Mouse (Mus musculus): ENCODE data around the gene Reln. TPM values are rescaled to one million over a fixed set of nuclear protein-coding genes. Genes with fewer than 3 reads are reported as not detected.
A peak's percentile ranks its signal among the peaks of the same experiment; 100 is the strongest.

Gene Reln
- polyA plus RNA-seq, 1 experiment from 2014 or later: 14.5 TPM

DNA sequence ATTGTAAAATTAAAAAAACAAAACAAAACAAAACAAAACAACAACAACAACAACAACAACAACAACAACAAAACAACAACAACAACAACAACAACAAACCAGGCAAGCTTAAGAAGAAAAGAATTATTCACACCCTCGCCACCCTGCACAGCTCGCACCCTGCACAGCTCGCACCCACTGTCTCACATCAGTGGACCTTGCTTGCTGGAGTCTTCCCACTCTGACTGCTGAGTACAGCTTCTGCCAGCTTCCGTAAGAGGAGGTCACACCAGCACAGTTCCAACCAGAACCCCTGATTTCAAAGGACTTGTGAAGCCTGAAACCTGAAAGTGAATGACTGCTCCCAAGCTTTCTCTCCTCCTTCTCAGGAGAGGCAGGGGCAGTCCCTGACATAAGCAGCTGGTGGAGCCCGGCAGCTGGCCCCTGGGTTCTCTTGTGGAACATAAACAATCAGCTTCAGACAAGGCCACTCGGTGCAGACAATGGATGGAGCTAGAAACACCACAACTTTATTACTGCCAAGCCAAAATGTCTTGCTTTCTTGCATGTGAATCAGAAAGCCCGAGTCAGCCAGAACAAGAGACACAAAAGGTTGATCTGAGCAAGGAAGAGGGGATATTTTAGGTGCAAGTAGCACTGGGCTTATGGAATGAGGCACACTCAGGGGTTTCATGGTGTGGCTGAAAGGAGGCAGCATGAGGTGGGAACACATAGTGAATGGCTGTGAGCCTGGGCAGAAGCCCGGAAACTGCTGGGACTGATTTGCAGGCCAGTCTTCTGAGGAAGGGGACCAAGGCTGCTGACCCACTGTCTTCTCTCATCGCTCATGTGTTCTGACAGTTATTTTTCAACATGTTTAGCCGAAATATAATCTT is 180.2 kb downstream of the Reln start:
- no peak overlapping the region for H3K4me3 ChIP-seq (replicated peaks; ENCODE audit: low read depth, low read length)
- DNase-seq (ENCODE audit: low spot score): peak; percentile 58
- H3K4me2 ChIP-seq (ENCODE audit: low read length): no peak overlapping the region
- ATAC-seq (replicated peaks; ENCODE audit: low FRiP score, low read depth): peak; percentile 74
- no peak for TF ChIP-seq CTCF (IDR thresholded peaks at IDR 0.05; ENCODE audit: low read depth)
- H3K27me3 ChIP-seq (ENCODE audit: insufficient read depth, low read length): no peaks in the 10 kb centered on the region
- no peak overlapping the region for H3K27ac ChIP-seq
- 50% methylated on average over 10 of the region's 10 CpGs for WGBS
- no peak overlapping the region for H3K9ac ChIP-seq (ENCODE audit: low read depth, low read length)
- H3K4me1 ChIP-seq (replicated peaks; ENCODE audit: insufficient read depth, low read length): no peaks in the 10 kb centered on the region
- no peaks in the 10 kb centered on the region for H3K9me3 ChIP-seq (replicated peaks; ENCODE audit: low read length)
- no peaks in the 10 kb centered on the region for H3K36me3 ChIP-seq (ENCODE audit: insufficient read depth, low read length)

DNA sequence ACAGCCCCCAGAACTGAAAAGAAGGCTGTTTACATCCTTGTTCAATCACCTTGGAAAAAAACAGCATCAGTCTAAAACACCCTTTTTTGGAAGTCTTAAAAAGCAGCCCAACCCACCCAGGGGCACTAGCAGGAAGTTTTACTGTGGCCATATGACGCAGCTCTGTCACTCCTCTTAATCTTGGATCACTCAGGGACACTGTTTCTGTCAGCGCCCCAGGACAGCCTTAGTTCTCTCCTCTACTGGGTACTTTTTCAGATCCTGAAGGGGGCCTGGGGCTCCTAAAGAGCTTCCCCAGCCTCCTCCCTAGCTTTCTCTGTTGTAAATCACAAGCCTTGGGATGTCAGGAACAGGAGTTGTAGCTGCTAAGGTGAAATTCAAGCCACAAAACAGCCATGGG is 183.6 kb downstream of the Reln start:
- Histone ChIP-seq H3K9ac (ENCODE audit: low read depth, low read length) (no peak overlapping the region), H3K4me3 (replicated peaks; ENCODE audit: low read depth, low read length) (no peak overlapping the region), H3K4me1 (replicated peaks; ENCODE audit: insufficient read depth, low read length) (no peaks in the 10 kb centered on the region), H3K9me3 (replicated peaks; ENCODE audit: low read length) (no peaks in the 10 kb centered on the region), H3K27me3 (ENCODE audit: insufficient read depth, low read length) (no peaks in the 10 kb centered on the region), H3K36me3 (ENCODE audit: insufficient read depth, low read length) (no peaks in the 10 kb centered on the region), H3K4me2 (ENCODE audit: low read length) (no peak overlapping the region), H3K27ac (no peak overlapping the region)
- ATAC-seq (replicated peaks; ENCODE audit: low FRiP score, low read depth) (peak; percentile 73), DNase-seq (ENCODE audit: low spot score) (peak; percentile 75)
- TF ChIP-seq CTCF (IDR thresholded peaks at IDR 0.05; ENCODE audit: low read depth): no peak
- 12% methylated on average over 2 of the region's 2 CpGs for WGBS

DNA sequence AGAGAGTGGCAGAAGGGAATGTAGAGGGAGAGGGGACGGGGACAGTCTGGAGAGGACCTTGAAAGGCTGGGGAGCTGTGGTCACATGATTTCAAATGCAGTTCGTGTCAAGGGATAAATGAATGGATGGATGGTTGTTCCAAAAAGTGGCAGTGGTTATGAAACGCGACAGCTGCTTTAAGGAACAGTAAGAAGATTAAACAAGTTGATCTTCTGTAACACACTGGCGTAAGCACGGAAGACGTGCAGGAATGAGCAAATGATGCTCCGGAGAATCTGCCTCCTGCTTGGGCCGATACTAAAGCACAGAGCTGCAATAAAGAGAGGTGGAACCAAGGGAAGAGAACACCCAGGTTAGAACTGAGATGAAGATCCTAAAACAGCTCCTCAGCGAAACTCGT is 185.7 kb downstream of the Reln start:
- no peak for TF ChIP-seq CTCF (IDR thresholded peaks at IDR 0.05; ENCODE audit: low read depth)
- Histone ChIP-seq H3K36me3 (ENCODE audit: insufficient read depth, low read length) (no peaks in the 10 kb centered on the region), H3K27ac (no peak overlapping the region), H3K9ac (ENCODE audit: low read depth, low read length) (no peak overlapping the region), H3K4me1 (replicated peaks; ENCODE audit: insufficient read depth, low read length) (no peaks in the 10 kb centered on the region), H3K4me3 (replicated peaks; ENCODE audit: low read depth, low read length) (no peak overlapping the region), H3K9me3 (replicated peaks; ENCODE audit: low read length) (no peaks in the 10 kb centered on the region), H3K4me2 (ENCODE audit: low read length) (no peak overlapping the region), H3K27me3 (ENCODE audit: insufficient read depth, low read length) (no peaks in the 10 kb centered on the region)
- WGBS: 87% methylated on average over 11 of the region's 11 CpGs
- DNase-seq (ENCODE audit: low spot score): no peak
- no peak for ATAC-seq (replicated peaks; ENCODE audit: low FRiP score, low read depth)

DNA sequence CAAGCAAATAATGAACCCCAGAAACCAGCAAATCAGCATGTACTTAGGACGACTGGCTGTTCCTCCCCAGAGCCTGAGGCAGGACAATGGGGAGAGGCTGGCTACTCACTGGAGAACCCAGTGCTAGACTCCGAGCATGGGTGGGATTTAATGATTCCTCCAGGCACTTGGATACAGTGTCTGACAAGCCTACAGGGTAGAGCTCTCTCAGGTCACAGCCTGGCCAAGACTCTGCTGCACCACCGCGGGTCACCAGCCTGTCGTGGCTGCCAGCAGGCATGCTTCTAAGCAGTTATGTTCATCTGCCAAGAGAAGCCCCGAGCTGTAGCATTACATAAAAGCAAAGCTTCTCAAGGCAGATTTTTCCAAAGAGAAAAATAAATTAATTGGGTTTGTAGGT is 190.9 kb downstream of the Reln start:
- Histone ChIP-seq H3K4me1 (replicated peaks; ENCODE audit: insufficient read depth, low read length) (no peaks in the 10 kb centered on the region), H3K4me3 (replicated peaks; ENCODE audit: low read depth, low read length) (no peak overlapping the region), H3K27me3 (ENCODE audit: insufficient read depth, low read length) (no peaks in the 10 kb centered on the region), H3K9me3 (replicated peaks; ENCODE audit: low read length) (no peaks in the 10 kb centered on the region), H3K27ac (no peak overlapping the region), H3K9ac (ENCODE audit: low read depth, low read length) (no peak overlapping the region), H3K4me2 (ENCODE audit: low read length) (no peak overlapping the region), H3K36me3 (ENCODE audit: insufficient read depth, low read length) (no peaks in the 10 kb centered on the region)
- ATAC-seq (replicated peaks; ENCODE audit: low FRiP score, low read depth) (no peak), DNase-seq (ENCODE audit: low spot score) (no peak)
- TF ChIP-seq CTCF (IDR thresholded peaks at IDR 0.05; ENCODE audit: low read depth): no peak
- 49% methylated on average over 6 of the region's 6 CpGs for WGBS

DNA sequence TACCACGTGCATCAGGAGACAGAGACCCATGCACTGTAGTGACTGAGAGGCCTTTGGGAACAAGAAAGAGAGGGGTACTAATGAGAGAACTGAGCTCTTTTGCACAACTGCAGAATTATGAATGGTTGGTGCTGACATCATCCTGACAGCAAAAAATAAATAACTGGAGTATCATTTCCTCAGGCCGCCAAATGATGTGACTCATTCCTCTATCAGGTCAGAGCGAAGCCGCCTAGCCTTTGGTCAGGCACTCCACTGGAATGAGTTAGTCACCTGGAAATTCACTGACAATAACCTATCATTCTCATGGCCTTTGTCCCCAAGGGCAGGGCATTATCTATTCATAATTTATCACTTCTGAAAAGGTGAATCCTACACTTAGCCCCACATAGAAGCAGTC is 202.7 kb downstream of the Reln start:
- H3K9me3 ChIP-seq (replicated peaks; ENCODE audit: low read length): 0 out of 2 replicates have a peak, but pooled peaks cover 3% of the 10 kb centered on the region
- H3K9ac ChIP-seq (ENCODE audit: low read depth, low read length): no peak overlapping the region
- no peak overlapping the region for H3K4me3 ChIP-seq (replicated peaks; ENCODE audit: low read depth, low read length)
- TF ChIP-seq CTCF (IDR thresholded peaks at IDR 0.05; ENCODE audit: low read depth): no peak
- 74% methylated on average over 4 of the region's 4 CpGs for WGBS
- DNase-seq (ENCODE audit: low spot score): no peak
- no peaks in the 10 kb centered on the region for H3K4me1 ChIP-seq (replicated peaks; ENCODE audit: insufficient read depth, low read length)
- no peaks in the 10 kb centered on the region for H3K36me3 ChIP-seq (ENCODE audit: insufficient read depth, low read length)
- no peaks in the 10 kb centered on the region for H3K27me3 ChIP-seq (ENCODE audit: insufficient read depth, low read length)
- H3K4me2 ChIP-seq (ENCODE audit: low read length): no peak overlapping the region
- no peak overlapping the region for H3K27ac ChIP-seq
- ATAC-seq (replicated peaks; ENCODE audit: low FRiP score, low read depth): no peak

DNA sequence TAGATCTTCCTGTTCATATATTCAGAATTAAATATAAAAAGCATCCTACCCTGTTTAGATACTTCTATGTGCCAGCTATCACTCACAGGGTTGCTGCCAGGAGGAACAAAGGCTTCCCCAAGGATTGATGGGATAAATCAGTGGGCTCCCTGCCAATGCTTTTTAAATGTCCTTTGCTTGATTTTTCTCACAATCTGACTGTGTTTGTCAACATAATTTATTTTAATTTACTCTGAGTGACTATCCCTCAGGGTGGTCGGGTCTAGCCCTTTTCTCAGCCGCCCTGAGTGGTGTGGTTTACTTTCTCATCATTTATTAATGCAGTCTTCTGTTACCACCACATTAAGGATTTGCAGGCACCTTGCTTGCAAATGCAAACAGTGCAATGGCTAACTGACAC is 205.5 kb downstream of the Reln start:
- 63% methylated on average over 2 of the region's 2 CpGs for WGBS
- ATAC-seq (replicated peaks; ENCODE audit: low FRiP score, low read depth) (no peak), DNase-seq (ENCODE audit: low spot score) (no peak)
- Histone ChIP-seq H3K4me2 (ENCODE audit: low read length) (no peak overlapping the region), H3K4me3 (replicated peaks; ENCODE audit: low read depth, low read length) (no peak overlapping the region), H3K9me3 (replicated peaks; ENCODE audit: low read length) (0 out of 2 replicates have a peak, but pooled peaks cover 3% of the 10 kb centered on the region), H3K27me3 (ENCODE audit: insufficient read depth, low read length) (no peaks in the 10 kb centered on the region), H3K9ac (ENCODE audit: low read depth, low read length) (no peak overlapping the region), H3K4me1 (replicated peaks; ENCODE audit: insufficient read depth, low read length) (no peaks in the 10 kb centered on the region), H3K27ac (no peak overlapping the region), H3K36me3 (ENCODE audit: insufficient read depth, low read length) (no peaks in the 10 kb centered on the region)
- TF ChIP-seq CTCF (IDR thresholded peaks at IDR 0.05; ENCODE audit: low read depth): no peak

Data from kidney, postnatal 0 days (tissue).